Mouse (Mus musculus): Measurements from ENCODE around the gene Olfr127. TPM values are rescaled to one million over a fixed set of nuclear protein-coding genes. Genes with fewer than 3 reads are reported as not detected.

Gene Olfr127
- not detected for polyA plus RNA-seq (2014; fragmentation: Illumina TruSeq; extraction: RNeasy Lipid Tissue Mini Kit (QIAGEN cat#74804); ENCODE audit: low read depth, low replicate concordance)

GRCm38 (mm10) chr17:37900137-37900536, at the start of gene Olfr127:
Olfr127 (plus strand) TSS chr17:37900437.

GRCm38 (mm10) chr17:37920248-37920647, 20.0 kb downstream of the Olfr127 start, which contains the start of gene Olfr128:
Olfr128 (plus strand) TSS chr17:37920548.

DNA sequence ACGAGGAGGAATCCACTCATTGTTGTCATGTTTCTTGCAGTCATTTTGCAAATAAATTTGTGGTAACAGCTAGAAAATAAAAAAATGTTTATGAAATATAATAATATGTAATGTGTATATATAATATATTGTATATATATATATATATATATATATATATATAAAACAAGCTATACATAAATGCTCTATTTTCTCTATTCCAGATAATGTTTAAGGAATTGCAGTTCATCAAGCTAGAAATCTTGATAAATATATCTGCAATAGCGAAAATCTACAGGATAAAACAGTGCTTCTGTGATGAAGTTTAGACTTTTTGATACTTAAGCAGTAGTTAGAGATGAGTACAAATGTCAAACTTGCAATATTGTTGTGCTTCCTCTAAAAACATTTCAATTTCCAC, 52.7 kb downstream of the Olfr127 start, which contains the start of gene Olfr761:
TSS of gene Olfr761 (minus strand) at position 101 of the 400 bp plus-strand sequence.

Other genes with a start within 250 kb of the Olfr127 start
- gene Olfr117, start 236.7 kb upstream of the Olfr127 start, polyA plus RNA-seq (2014; fragmentation: Illumina TruSeq; extraction: RNeasy Lipid Tissue Mini Kit (QIAGEN cat#74804); ENCODE audit: low read depth, low replicate concordance) = not detected
- gene Olfr118, start 233.4 kb upstream of the Olfr127 start, polyA plus RNA-seq (2014; fragmentation: Illumina TruSeq; extraction: RNeasy Lipid Tissue Mini Kit (QIAGEN cat#74804); ENCODE audit: low read depth, low replicate concordance) = not detected
- gene Olfr119, start 203.9 kb upstream of the Olfr127 start, polyA plus RNA-seq (2014; fragmentation: Illumina TruSeq; extraction: RNeasy Lipid Tissue Mini Kit (QIAGEN cat#74804); ENCODE audit: low read depth, low replicate concordance) = not detected
- gene Olfr120, start 178.6 kb upstream of the Olfr127 start, polyA plus RNA-seq (2014; fragmentation: Illumina TruSeq; extraction: RNeasy Lipid Tissue Mini Kit (QIAGEN cat#74804); ENCODE audit: low read depth, low replicate concordance) = not detected
- not detected for gene Olfr121, start 151.6 kb upstream of the Olfr127 start, polyA plus RNA-seq (2014; fragmentation: Illumina TruSeq; extraction: RNeasy Lipid Tissue Mini Kit (QIAGEN cat#74804); ENCODE audit: low read depth, low replicate concordance)
- not detected for gene Olfr122, start 131.8 kb upstream of the Olfr127 start, polyA plus RNA-seq (2014; fragmentation: Illumina TruSeq; extraction: RNeasy Lipid Tissue Mini Kit (QIAGEN cat#74804); ENCODE audit: low read depth, low replicate concordance)
- not detected for gene Olfr123, start 106.9 kb upstream of the Olfr127 start, polyA plus RNA-seq (2014; fragmentation: Illumina TruSeq; extraction: RNeasy Lipid Tissue Mini Kit (QIAGEN cat#74804); ENCODE audit: low read depth, low replicate concordance)
- gene Olfr124, start 100.5 kb upstream of the Olfr127 start, polyA plus RNA-seq (2014; fragmentation: Illumina TruSeq; extraction: RNeasy Lipid Tissue Mini Kit (QIAGEN cat#74804); ENCODE audit: low read depth, low replicate concordance) = not detected
- gene Olfr125, start 67.5 kb upstream of the Olfr127 start, polyA plus RNA-seq (2014; fragmentation: Illumina TruSeq; extraction: RNeasy Lipid Tissue Mini Kit (QIAGEN cat#74804); ENCODE audit: low read depth, low replicate concordance) = not detected
- not detected for gene Olfr126, start 53.0 kb upstream of the Olfr127 start, polyA plus RNA-seq (2014; fragmentation: Illumina TruSeq; extraction: RNeasy Lipid Tissue Mini Kit (QIAGEN cat#74804); ENCODE audit: low read depth, low replicate concordance)
- gene Olfr128, start 20.1 kb downstream of the Olfr127 start, polyA plus RNA-seq (2014; fragmentation: Illumina TruSeq; extraction: RNeasy Lipid Tissue Mini Kit (QIAGEN cat#74804); ENCODE audit: low read depth, low replicate concordance) = not detected
- gene Olfr761, start 52.6 kb downstream of the Olfr127 start, polyA plus RNA-seq (2014; fragmentation: Illumina TruSeq; extraction: RNeasy Lipid Tissue Mini Kit (QIAGEN cat#74804); ENCODE audit: low read depth, low replicate concordance) = not detected
- not detected for gene Olfr129, start 159.6 kb downstream of the Olfr127 start, polyA plus RNA-seq (2014; fragmentation: Illumina TruSeq; extraction: RNeasy Lipid Tissue Mini Kit (QIAGEN cat#74804); ENCODE audit: low read depth, low replicate concordance)
- gene Olfr130, start 163.5 kb downstream of the Olfr127 start, polyA plus RNA-seq (2014; fragmentation: Illumina TruSeq; extraction: RNeasy Lipid Tissue Mini Kit (QIAGEN cat#74804); ENCODE audit: low read depth, low replicate concordance) = not detected
- not detected for gene Olfr131, start 188.3 kb downstream of the Olfr127 start, polyA plus RNA-seq (2014; fragmentation: Illumina TruSeq; extraction: RNeasy Lipid Tissue Mini Kit (QIAGEN cat#74804); ENCODE audit: low read depth, low replicate concordance)
- not detected for gene Olfr132, start 234.1 kb downstream of the Olfr127 start, polyA plus RNA-seq (2014; fragmentation: Illumina TruSeq; extraction: RNeasy Lipid Tissue Mini Kit (QIAGEN cat#74804); ENCODE audit: low read depth, low replicate concordance)
- not detected for gene Olfr133, start 244.8 kb downstream of the Olfr127 start, polyA plus RNA-seq (2014; fragmentation: Illumina TruSeq; extraction: RNeasy Lipid Tissue Mini Kit (QIAGEN cat#74804); ENCODE audit: low read depth, low replicate concordance)